Mouse (Mus musculus) left cerebral cortex, postnatal 10 days (tissue): ENCODE data around the gene Pogk. TPM values are rescaled to one million over a fixed set of nuclear protein-coding genes. Genes with fewer than 3 reads are reported as not detected.

Experiments used
- DNase-seq, 2 experiments: peaks; one replicate each; pipeline ENCODE4 v3.0.0; 2021 to 2022; ENCODE audit warnings: low spot score in 2 of 2, mixed read lengths in 1 of 2; ENCODE audit errors: extremely low spot score in 1 of 2
- intact Hi-C: fragments of 180-260 bp; cut with DNase I; formaldehyde crosslinking; loops from one replicate; pipeline ENCODE4 v1.15.1; 2025
- total RNA-seq, 2 experiments: library from RNA; stranded (reverse); gene quantifications; 2 replicates each; pipeline ENCODE4 v1.2.3; 2021

The Pogk gene
- total RNA-seq: 10 to 100 TPM; 37.0 to 41.3 TPM

GRCm38 (mm10) chr1:166409701-166410220 is at the start of gene Pogk:
Gene Pogk, minus strand, starts transcription at chr1:166409863.
- intact Hi-C loops: no loop called here
- peak; percentile 69 to 88 for DNase-seq

- no peak for DNase-seq
- intact Hi-C loops: no loop called here
These were observed 32.3 kb upstream of the Pogk start for GRCm38 (mm10) chr1:166441992-166442391.

- no peak for DNase-seq
- intact Hi-C loops: loop anchor here (10.0 kb wide), 2 partner anchors 205 to 285 kb away; partner anchors contain the start of gene Gm4847
These were observed 29.8 kb upstream of the Pogk start for GRCm38 (mm10) chr1:166439426-166439825.

GRCm38 (mm10) chr1:166429809-166430431 is 20.3 kb upstream of the Pogk start:
- intact Hi-C loops: loop anchor here (10.0 kb wide), 2 partner anchors 215 to 295 kb away; partner anchors contain the start of gene Gm4847
- peak in 1 of 2 experiments; percentile 18 for DNase-seq

GRCm38 (mm10) chr1:166429053-166429452 is 19.4 kb upstream of the Pogk start:
- peak in 1 of 2 experiments; percentile 71 for DNase-seq
- intact Hi-C loops: no loop called here

GRCm38 (mm10) chr1:166412266-166412665 is 2.6 kb upstream of the Pogk start:
- DNase-seq: no peak
- intact Hi-C loops: no loop called here

- intact Hi-C loops: no loop called here
- DNase-seq: no peak
These were observed 1.9 kb upstream of the Pogk start for GRCm38 (mm10) chr1:166411541-166411940.

GRCm38 (mm10) chr1:166409177-166409700 is 424 bp downstream of the Pogk start:
- no peak for DNase-seq
- intact Hi-C loops: no loop called here

GRCm38 (mm10) chr1:166403846-166404245 is 5.8 kb downstream of the Pogk start:
- DNase-seq: no peak
- intact Hi-C loops: no loop called here

- peak in 1 of 2 experiments; percentile 56 for DNase-seq
- intact Hi-C loops: no loop called here
These were observed 7.7 kb downstream of the Pogk start for GRCm38 (mm10) chr1:166402003-166402402.

- intact Hi-C loops: no loop called here
- peak in 1 of 2 experiments; percentile 53 for DNase-seq
These were observed 8.2 kb downstream of the Pogk start for GRCm38 (mm10) chr1:166401455-166401854.

GRCm38 (mm10) chr1:166396381-166396780 is 13.3 kb downstream of the Pogk start:
- DNase-seq: no peak

GRCm38 (mm10) chr1:166395661-166396060 is 14.0 kb downstream of the Pogk start:
- intact Hi-C loops: no loop called here

More at GRCm38 (mm10) chr1:166396381-166396780, 13.3 kb downstream of the Pogk start:
- intact Hi-C loops: no loop called here

GRCm38 (mm10) chr1:166394770-166395169 is 14.9 kb downstream of the Pogk start:
- intact Hi-C loops: no loop called here
- no peak for DNase-seq

More at GRCm38 (mm10) chr1:166395661-166396060, 14.0 kb downstream of the Pogk start:
- no peak for DNase-seq

GRCm38 (mm10) chr1:166391671-166392070 is 18.0 kb downstream of the Pogk start:
- DNase-seq: no peak
- intact Hi-C loops: no loop called here

GRCm38 (mm10) chr1:166389406-166390125 is 20.1 kb downstream of the Pogk start:
- intact Hi-C loops: no loop called here
- DNase-seq: no peak

GRCm38 (mm10) chr1:166388511-166388910 is 21.2 kb downstream of the Pogk start:
- intact Hi-C loops: no loop called here
- no peak for DNase-seq

GRCm38 (mm10) chr1:166385431-166385830 is 24.2 kb downstream of the Pogk start:
- no peak for DNase-seq
- intact Hi-C loops: no loop called here

- no peak for DNase-seq
- intact Hi-C loops: no loop called here
These were observed 25.0 kb downstream of the Pogk start for GRCm38 (mm10) chr1:166384614-166385013.

GRCm38 (mm10) chr1:166382626-166383025 is 27.0 kb downstream of the Pogk start:
- DNase-seq: no peak
- intact Hi-C loops: no loop called here
